Mouse (Mus musculus) heart, embryonic 14.5 days (tissue): ENCODE results near the gene Ppia. TPM values are rescaled to one million over a fixed set of nuclear protein-coding genes. Genes with fewer than 3 reads are reported as not detected.
A peak's percentile ranks its signal among the peaks of the same experiment; 100 is the strongest.
"Not testable (repeated sequence)": the region's sequence is repeated elsewhere in the genome, so short reads cannot be mapped to it uniquely, and the experiment has no call there.

Experiments used
- ATAC-seq: fragments of 200-750 bp; cut with Nextera tagmentation; 2 replicates; pipeline ENCODE4 v1.8.0; 2017; ENCODE audit warnings: low read depth, moderate TSS enrichment; ENCODE audit not compliant: insufficient number of reproducible peaks, insufficient read depth, low FRiP score
- H3K27ac ChIP-seq, 2 experiments: fragments of 200-500 bp in 1 of 2; fragments of 300-500 bp in 1 of 2; sonication (generic) in 1 of 2; replicated peaks in 1 of 2; 2 replicates each; pipeline ENCODE4 v1.5.1; 2012 to 2014; ENCODE audit warnings: low read depth in 2 of 2, low read length in 2 of 2, control low read depth in 1 of 2, mild to moderate bottlenecking in 1 of 2, mixed read lengths in 1 of 2; ENCODE audit not compliant: control insufficient read depth in 1 of 2, insufficient read depth in 1 of 2
- H3K27me3 ChIP-seq: fragments of 300-500 bp; sonication (generic); 2 replicates; pipeline ENCODE4 v1.6.1; 2014; ENCODE audit warnings: mild to moderate bottlenecking, low read length, control low read depth; ENCODE audit not compliant: control insufficient read depth, insufficient read depth
- H3K36me3 ChIP-seq: fragments of 300-500 bp; sonication (generic); 2 replicates; pipeline ENCODE4 v1.6.1; 2014; ENCODE audit warnings: mild to moderate bottlenecking, control low read depth, low read length, mixed read lengths; ENCODE audit not compliant: control insufficient read depth, insufficient read depth
- H3K4me1 ChIP-seq, 2 experiments: fragments of 200-500 bp in 1 of 2; fragments of 300-500 bp in 1 of 2; sonication (generic) in 1 of 2; 2 replicates each; pipeline ENCODE4 v1.6.1; 2012 to 2014; ENCODE audit warnings: low read length in 2 of 2, control low read depth in 1 of 2, mixed read lengths in 1 of 2; ENCODE audit not compliant: control insufficient read depth in 2 of 2, insufficient read depth in 2 of 2
- H3K4me2 ChIP-seq: fragments of 300-500 bp; sonication (generic); 2 replicates; pipeline ENCODE4 v1.6.1; 2014; ENCODE audit warnings: mild to moderate bottlenecking, low read length
- H3K4me3 ChIP-seq, 2 experiments: fragments of 200-500 bp in 1 of 2; fragments of 300-500 bp in 1 of 2; sonication (generic) in 1 of 2; 2 replicates each; pipeline ENCODE4 v1.5.1; 2012 to 2014; ENCODE audit warnings: low read length in 2 of 2, mild to moderate bottlenecking in 2 of 2, control low read depth in 1 of 2, low read depth in 1 of 2, moderate library complexity in 1 of 2; ENCODE audit not compliant: control insufficient read depth in 1 of 2, insufficient read depth in 1 of 2
- H3K9ac ChIP-seq: fragments of 300-500 bp; sonication (generic); 2 replicates; pipeline ENCODE4 v1.6.1; 2014; ENCODE audit warnings: mild to moderate bottlenecking, low read length
- H3K9me3 ChIP-seq: fragments of 300-500 bp; sonication (generic); 2 replicates; pipeline ENCODE4 v1.6.1; 2016; ENCODE audit warnings: low read length, control low read depth; ENCODE audit not compliant: control insufficient read depth
- WGBS: fragments of 180-500 bp; shearing (Covaris S2); extraction: QIAGEN DNeasy Blood & Tissue Kit; methylation state at CpG from one replicate; pipeline ENCODE4 v1.1.7; 2014; 5-methylcytosine and 5-hydroxymethylcytosine counted together
- polyA plus RNA-seq: library from polyadenylated mRNA; unstranded; fragments of >200 nt; fragmentation: Nextera tagmentation; extraction: Ambion mirVana; gene quantifications from 2 replicates; pipeline ENCODE4 v1.2.1, GENCODE M21; 2014

The Ppia gene
- 4,253 and 4,441 TPM in 2 replicates for polyA plus RNA-seq

DNA sequence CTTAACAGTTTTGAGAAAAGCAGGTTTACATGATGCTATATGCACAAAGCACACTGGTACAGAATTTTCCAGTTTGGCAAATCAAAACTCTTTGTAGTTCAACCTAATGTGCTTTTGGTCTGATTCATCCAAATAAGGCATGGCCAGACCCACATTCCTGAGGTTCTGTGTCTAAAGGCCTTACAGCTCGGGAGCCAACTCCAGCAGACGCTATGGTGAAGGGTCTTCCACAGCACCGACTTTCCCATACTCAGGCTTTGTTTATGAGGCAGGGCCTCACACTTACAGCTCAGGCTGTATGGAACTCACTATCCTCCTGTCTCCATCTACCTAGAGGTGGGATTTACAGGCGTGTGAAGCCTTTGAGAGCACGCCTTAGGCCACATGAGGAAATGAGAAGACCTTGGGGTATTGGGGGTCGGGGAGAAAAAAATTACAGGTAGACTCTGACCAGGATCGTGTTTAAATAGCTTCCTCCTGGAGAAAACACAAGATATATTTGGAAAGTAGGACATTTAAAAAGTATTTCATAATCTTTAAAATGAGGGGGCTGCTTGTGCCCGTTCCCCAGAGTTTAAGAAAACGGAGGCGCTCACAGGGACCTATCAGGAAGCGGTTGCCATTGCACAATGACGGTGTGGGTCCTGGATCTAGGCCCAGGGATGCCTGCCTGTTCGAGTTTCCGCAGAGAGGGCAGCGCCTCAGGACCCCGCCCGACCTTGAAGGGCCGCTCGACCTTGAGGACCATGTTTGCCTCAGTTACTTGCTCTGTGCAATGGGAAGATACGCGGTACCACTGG lies at the start of gene Ppia:
TSS of gene Ppia (plus strand) at position 693 of the 800 bp plus-strand sequence.
- H3K4me2 ChIP-seq, result peak within 1 kb of the TSS; percentile 99
- peak; percentile 49 for ATAC-seq
- H3K36me3 ChIP-seq, result peaks cover 31% of the 10 kb centered on the region
- 14% methylated on average over 21 of the region's 21 CpGs for WGBS
- H3K9me3 ChIP-seq, result no peaks in the 10 kb centered on the region
- H3K9ac ChIP-seq, result peak within 1 kb of the TSS; percentile 89
- peaks cover 9 to 28% of the 10 kb centered on the region in 2 experiments for H3K4me1 ChIP-seq
- peak within 1 kb of the TSS; percentile 95 to 96 for H3K27ac ChIP-seq
- H3K27me3 ChIP-seq, result no peaks in the 10 kb centered on the region
- H3K4me3 ChIP-seq, result peak within 1 kb of the TSS; percentile 63 to 84

- Histone ChIP-seq H3K9ac (no peak overlapping the region), H3K9me3 (no peaks in the 10 kb centered on the region), H3K4me3 (no peak overlapping the region), H3K4me2 (no peak overlapping the region), H3K27ac (0 out of 4 replicates have a peak overlapping the region, but pooled peaks of 1 of the 2 experiments have one; percentile 14), H3K27me3 (no peaks in the 10 kb centered on the region), H3K36me3 (no peaks in the 10 kb centered on the region), H3K4me1 (no peaks in the 10 kb centered on the region)
- 17% methylated on average over 11 of the region's 11 CpGs for WGBS
- peak; percentile 43; the same call in 1 of the 2 replicates for ATAC-seq
These were observed 49.4 kb upstream of the Ppia start for GRCm38 (mm10) chr11:6365885-6366284.

- Histone ChIP-seq H3K4me2 (no peak overlapping the region), H3K4me3 (no peak overlapping the region), H3K9ac (no peak overlapping the region), H3K27me3 (no peaks in the 10 kb centered on the region), H3K36me3 (no peaks in the 10 kb centered on the region), H3K9me3 (no peaks in the 10 kb centered on the region), H3K4me1 (no peaks in the 10 kb centered on the region), H3K27ac (0 out of 4 replicates have a peak overlapping the region, but pooled peaks of 1 of the 2 experiments have one; percentile 14)
- no peak for ATAC-seq
- 75% methylated on average over 6 of the region's 6 CpGs for WGBS
These were observed 48.8 kb upstream of the Ppia start for GRCm38 (mm10) chr11:6366434-6366833.

- H3K36me3 ChIP-seq, result no peaks in the 10 kb centered on the region
- no peak overlapping the region for H3K27ac ChIP-seq
- no peak overlapping the region for H3K9ac ChIP-seq
- H3K27me3 ChIP-seq, result no peaks in the 10 kb centered on the region
- no peak for ATAC-seq
- no peak overlapping the region for H3K4me2 ChIP-seq
- H3K9me3 ChIP-seq, result no peaks in the 10 kb centered on the region
- WGBS, result 75% methylated on average over 4 of the region's 4 CpGs
- no peaks in the 10 kb centered on the region for H3K4me1 ChIP-seq
- H3K4me3 ChIP-seq, result no peak overlapping the region
These were observed 48.1 kb upstream of the Ppia start for GRCm38 (mm10) chr11:6367156-6367555.

DNA sequence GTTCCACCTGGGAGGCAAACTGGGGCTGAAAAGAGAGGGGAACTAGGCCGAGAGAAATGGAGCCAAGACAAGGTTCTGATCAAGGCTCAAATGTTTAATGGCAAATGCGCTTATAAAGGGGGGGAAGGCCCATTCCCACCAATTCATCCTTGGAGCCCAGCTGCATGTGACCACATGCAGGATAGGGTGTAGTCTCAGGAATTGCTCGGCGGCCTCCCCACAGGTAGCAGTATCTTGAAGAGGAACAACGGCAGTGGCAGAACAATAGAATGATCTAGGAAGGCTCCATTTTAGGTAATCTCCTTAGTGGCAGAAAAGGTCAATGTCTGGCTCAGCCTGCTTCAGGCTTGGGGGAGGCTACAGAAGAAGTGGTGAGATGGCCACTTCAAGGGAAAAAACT lies 47.3 kb upstream of the Ppia start:
- H3K4me2 ChIP-seq, ATAC-seq, H3K4me3 ChIP-seq, H3K9me3 ChIP-seq, H3K27ac ChIP-seq, H3K4me1 ChIP-seq, H3K36me3 ChIP-seq, H3K27me3 ChIP-seq, H3K9ac ChIP-seq: not testable (repeated sequence)
- 73% methylated on average over 5 of the region's 5 CpGs for WGBS

DNA sequence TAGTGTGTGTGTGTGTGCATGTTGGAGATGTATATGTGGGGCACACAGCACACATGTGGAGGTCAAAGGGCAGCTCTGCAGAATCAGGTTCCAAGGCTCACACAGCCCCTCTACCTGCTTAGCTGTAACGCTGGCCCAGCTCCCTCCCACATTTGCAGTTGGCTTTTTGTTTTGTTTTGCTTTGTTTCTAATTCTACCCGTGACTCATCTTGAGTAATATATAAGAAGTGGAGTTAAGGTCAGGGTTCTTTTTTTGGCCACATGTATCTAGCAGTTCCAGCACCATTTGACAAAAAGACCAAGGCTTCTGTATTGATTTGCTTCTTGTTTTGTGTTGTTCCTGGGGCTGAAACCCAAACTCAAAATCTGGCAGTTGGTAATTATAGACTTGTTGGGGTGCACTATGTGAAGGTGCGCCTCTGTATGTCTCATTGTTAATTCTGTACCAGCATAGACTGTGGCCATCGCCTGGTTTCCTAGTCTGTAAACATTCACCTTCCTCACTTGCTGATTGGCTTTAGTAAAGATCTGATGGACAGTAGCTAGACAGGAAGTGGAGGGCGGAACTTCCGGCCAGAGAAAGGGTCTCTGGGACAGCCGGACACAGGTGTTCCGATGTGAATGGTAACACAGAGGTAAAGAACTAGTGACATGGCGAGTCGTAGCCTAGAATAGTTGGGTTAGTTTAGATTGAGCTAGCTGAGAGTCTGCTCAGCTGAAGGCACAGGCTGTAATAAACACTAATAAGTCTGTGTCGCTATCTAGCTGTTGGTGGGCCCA lies 43.7 kb upstream of the Ppia start:
- H3K4me3 ChIP-seq, result no peak overlapping the region
- no peaks in the 10 kb centered on the region for H3K36me3 ChIP-seq
- 82% methylated on average over 11 of the region's 11 CpGs for WGBS
- H3K4me1 ChIP-seq, result no peaks in the 10 kb centered on the region
- no peak for ATAC-seq
- no peak overlapping the region for H3K9ac ChIP-seq
- H3K9me3 ChIP-seq, result no peaks in the 10 kb centered on the region
- H3K27ac ChIP-seq, result no peak overlapping the region
- no peak overlapping the region for H3K4me2 ChIP-seq
- H3K27me3 ChIP-seq, result no peaks in the 10 kb centered on the region

DNA sequence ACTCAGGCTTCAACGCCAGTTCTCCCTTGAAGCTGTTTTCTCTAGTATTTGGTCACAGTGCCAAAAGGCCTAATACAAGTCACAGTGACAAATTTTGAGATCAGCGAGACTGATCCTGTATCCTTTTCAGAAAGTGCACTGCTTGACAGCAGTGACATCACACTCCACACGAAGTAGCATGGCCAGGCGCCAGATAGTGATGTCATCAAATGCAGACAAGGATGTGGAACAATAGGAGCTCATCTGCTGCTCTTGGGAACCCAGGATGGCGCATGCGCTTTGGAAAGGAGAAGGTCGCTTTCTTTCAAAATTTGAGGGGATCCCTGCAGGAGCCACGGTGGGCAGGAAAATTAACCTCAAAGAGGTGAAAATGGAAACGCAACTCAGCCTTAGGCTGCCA lies 42.5 kb upstream of the Ppia start:
- no peak overlapping the region for H3K4me2 ChIP-seq
- no peaks in the 10 kb centered on the region for H3K36me3 ChIP-seq
- H3K9ac ChIP-seq, result no peak overlapping the region
- H3K27me3 ChIP-seq, result no peaks in the 10 kb centered on the region
- H3K9me3 ChIP-seq, result no peaks in the 10 kb centered on the region
- no peak overlapping the region for H3K27ac ChIP-seq
- no peak for ATAC-seq
- no peaks in the 10 kb centered on the region for H3K4me1 ChIP-seq
- WGBS, result 85% methylated on average over 9 of the region's 9 CpGs
- H3K4me3 ChIP-seq, result no peak overlapping the region
